Mouse (Mus musculus) CD4-positive, CD25-positive, alpha-beta regulatory T cell, adult 9 weeks (primary cell): ENCODE data around the gene Cep72. TPM values are rescaled to one million over a fixed set of nuclear protein-coding genes. Genes with fewer than 3 reads are reported as not detected.

Experiments used
- polyA plus RNA-seq: library from polyadenylated mRNA; unstranded; fragments of 100-300 nt; shearing (Covaris generic); gene quantifications from one replicate; pipeline ENCODE4 v1.2.1, GENCODE M21; 2017

Cep72 gene
- polyA plus RNA-seq: 7.9 TPM

GRCm38 (mm10) chr13:74061613-74062377 lies at the start of gene Cep72:
Cep72 (minus strand) TSS chr13:74062299.

GRCm38 (mm10) chr13:74008948-74009718 lies 53.0 kb downstream of the Cep72 start, which contains the start of gene Tppp:
Tppp (plus strand) TSS chr13:74009407.

Other genes starting within 250 kb of the Cep72 start
- 0.37 TPM for gene Nkd2, start 214.7 kb downstream of the Cep72 start, polyA plus RNA-seq
- gene Trip13, start 124.5 kb downstream of the Cep72 start, polyA plus RNA-seq: 2.6 TPM
- gene Brd9, start 124.5 kb downstream of the Cep72 start, polyA plus RNA-seq: 84.4 TPM
- gene Zdhhc11, start 98.4 kb downstream of the Cep72 start, polyA plus RNA-seq: not detected
- 0.86 TPM for gene Tppp, start 52.9 kb downstream of the Cep72 start, polyA plus RNA-seq
- not detected for gene Slc9a3, start 59.2 kb upstream of the Cep72 start, polyA plus RNA-seq
- gene Exoc3, start 146.4 kb upstream of the Cep72 start, polyA plus RNA-seq: 108 TPM
- gene Ahrr, start 230.0 kb upstream of the Cep72 start, polyA plus RNA-seq: 0.24 TPM